Mouse (Mus musculus) limb, embryonic 11.5 days (tissue): ENCODE data around the gene Sap30l. TPM values are rescaled to one million over a fixed set of nuclear protein-coding genes. Genes with fewer than 3 reads are reported as not detected.
A peak's percentile ranks its signal among the peaks of the same experiment; 100 is the strongest.

Source experiments
- ATAC-seq: fragments of 200-750 bp; cut with Nextera tagmentation; 2 replicates; pipeline ENCODE4 v1.8.0; 2017; ENCODE audit warnings: low read depth; ENCODE audit not compliant: insufficient number of reproducible peaks, low FRiP score, low TSS enrichment
- DNase-seq: peaks from one replicate; pipeline ENCODE4 v3.0.0-alpha.2; 2015; ENCODE audit warnings: low spot score
- H3K27ac ChIP-seq: fragments of 300-500 bp; sonication (generic); replicated peaks from 2 replicates; pipeline ENCODE4 v1.5.1; 2014; ENCODE audit warnings: low read depth, mild to moderate bottlenecking, low read length
- H3K27me3 ChIP-seq: fragments of 300-500 bp; sonication (generic); 2 replicates; pipeline ENCODE4 v1.6.1; 2014; ENCODE audit warnings: mild to moderate bottlenecking, low read length, mixed read lengths; ENCODE audit not compliant: control insufficient read depth, insufficient read depth
- H3K36me3 ChIP-seq: fragments of 300-500 bp; sonication (generic); 2 replicates; pipeline ENCODE4 v1.6.1; 2014; ENCODE audit warnings: mild to moderate bottlenecking, low read length, moderate library complexity, mixed read lengths; ENCODE audit not compliant: control insufficient read depth, insufficient read depth
- H3K4me1 ChIP-seq: fragments of 300-500 bp; sonication (generic); 2 replicates; pipeline ENCODE4 v1.6.1; 2014; ENCODE audit warnings: low read length, mixed read lengths; ENCODE audit not compliant: control insufficient read depth, insufficient read depth
- H3K4me2 ChIP-seq: fragments of 300-500 bp; sonication (generic); 2 replicates; pipeline ENCODE4 v1.6.1; 2014; ENCODE audit warnings: low read depth, mild to moderate bottlenecking, moderate library complexity; ENCODE audit not compliant: severe bottlenecking
- H3K4me3 ChIP-seq: fragments of 300-500 bp; sonication (generic); 2 replicates; pipeline ENCODE4 v1.5.1; 2014; ENCODE audit warnings: low read depth, low read length
- H3K9ac ChIP-seq: fragments of 300-500 bp; sonication (generic); 2 replicates; pipeline ENCODE4 v1.6.1; 2014; ENCODE audit warnings: mild to moderate bottlenecking, low read length
- H3K9me3 ChIP-seq: fragments of 300-500 bp; sonication (generic); 2 replicates; pipeline ENCODE4 v1.6.1; 2016; ENCODE audit warnings: low read length; ENCODE audit not compliant: control insufficient read depth
- WGBS: fragments of 180-500 bp; shearing (Covaris S2); extraction: QIAGEN DNeasy Blood & Tissue Kit; methylation state at CpG from one replicate; pipeline ENCODE4 v1.1.7; 2014; 5-methylcytosine and 5-hydroxymethylcytosine counted together
- polyA plus RNA-seq: library from polyadenylated mRNA; unstranded; fragments of >200 nt; fragmentation: Nextera tagmentation; extraction: Ambion mirVana; gene quantifications from 2 replicates; pipeline ENCODE4 v1.2.1, GENCODE M21; 2014

Sap30l gene
- 14.1 and 15.2 TPM in 2 replicates for polyA plus RNA-seq

DNA sequence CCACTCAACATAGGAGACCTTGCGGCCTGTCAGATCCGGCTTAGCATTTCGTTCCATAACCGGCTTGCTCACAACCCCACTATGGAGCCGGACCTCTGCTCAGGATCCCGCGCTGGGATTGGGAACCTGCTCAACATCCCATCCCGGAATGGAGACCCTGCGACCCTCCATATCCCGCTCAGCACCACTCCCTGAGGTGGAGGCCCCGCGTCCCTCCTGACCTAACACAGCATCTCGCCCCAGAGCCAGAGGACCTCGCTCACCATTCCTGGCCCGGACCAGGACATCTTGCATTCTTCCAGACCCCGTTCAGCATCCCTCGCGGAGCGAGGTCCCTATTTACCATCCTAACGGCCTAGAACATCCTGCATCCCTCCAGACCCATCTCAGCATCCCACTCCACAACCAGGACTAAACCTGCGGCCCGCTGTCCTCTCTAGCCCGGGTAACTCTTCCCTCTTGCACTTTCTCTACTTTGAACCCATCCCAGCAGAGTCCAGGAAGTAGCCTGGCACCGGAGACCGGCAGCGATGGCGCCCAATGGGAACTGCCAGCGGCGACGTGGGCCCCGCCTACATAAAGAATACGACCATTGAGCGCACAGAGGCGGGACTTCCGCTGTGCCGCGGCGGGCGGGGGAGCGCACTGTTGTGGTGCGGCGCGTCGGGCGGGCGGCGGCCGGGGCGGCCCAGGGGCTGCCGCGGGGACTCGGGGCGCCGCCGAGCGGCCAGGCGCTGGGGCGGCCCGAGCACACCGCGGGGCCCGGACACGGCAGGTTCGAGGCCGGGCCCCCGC lies at the start of gene Sap30l:
Gene Sap30l, plus strand, starts transcription at position 667 of the 795 bp plus-strand sequence.
- H3K27ac ChIP-seq = no peak within 1 kb of the TSS; the same call in 1 of the 2 replicates
- H3K9ac ChIP-seq = peak within 1 kb of the TSS; percentile 87
- H3K36me3 ChIP-seq = peaks cover 2% of the 10 kb centered on the region; the same call in 1 of the 2 replicates
- under 1% methylated on average over 62 of the region's 66 CpGs for WGBS
- peak within 1 kb of the TSS; percentile 92 for H3K4me3 ChIP-seq
- H3K9me3 ChIP-seq = no peaks in the 10 kb centered on the region
- DNase-seq (peak; percentile 97), ATAC-seq (peak; percentile 93)
- peak within 1 kb of the TSS; percentile 99 for H3K4me2 ChIP-seq
- H3K4me1 ChIP-seq = peaks cover 17% of the 10 kb centered on the region
- no peaks in the 10 kb centered on the region for H3K27me3 ChIP-seq

DNA sequence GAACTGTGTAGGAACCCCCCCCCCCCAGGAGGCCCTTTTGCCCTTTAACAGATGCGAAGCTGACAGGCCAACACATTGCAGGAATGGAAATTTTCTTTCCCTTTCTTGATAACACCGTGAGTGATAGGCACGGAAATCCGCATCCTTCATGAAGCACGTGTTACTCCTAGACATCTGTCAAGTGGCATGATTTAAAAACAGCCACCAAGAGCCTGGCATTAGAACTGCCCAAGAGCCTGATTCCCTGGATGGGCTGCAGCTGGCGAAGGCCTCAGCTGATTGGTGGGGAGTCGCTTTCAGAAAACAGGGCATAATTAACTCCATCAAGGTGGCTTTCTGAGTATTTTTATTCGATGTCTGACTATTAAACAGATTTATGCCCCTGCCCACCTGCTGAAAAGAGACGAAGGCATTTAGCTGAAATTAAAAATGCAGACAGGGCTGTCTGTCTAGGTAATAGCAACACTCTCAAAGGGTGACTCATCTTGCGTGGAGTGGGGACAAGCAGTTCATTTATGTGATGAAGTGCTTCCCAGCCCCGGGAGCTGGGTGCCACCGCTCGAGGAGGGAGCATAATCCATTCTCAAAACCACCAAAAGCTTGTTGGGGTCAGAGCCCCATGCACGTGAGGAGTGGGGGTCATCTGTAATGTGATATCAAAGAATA lies 47.8 kb upstream of the Sap30l start:
- Histone ChIP-seq H3K9ac (no peak overlapping the region), H3K36me3 (no peaks in the 10 kb centered on the region), H3K9me3 (no peaks in the 10 kb centered on the region), H3K27ac (no peak overlapping the region), H3K4me1 (peaks cover 9% of the 10 kb centered on the region; the same call in 1 of the 2 replicates), H3K4me2 (no peak overlapping the region), H3K4me3 (no peak overlapping the region), H3K27me3 (no peaks in the 10 kb centered on the region)
- ATAC-seq = no peak
- peak; percentile 34 for DNase-seq
- WGBS = 39% methylated on average over 14 of the region's 14 CpGs

DNA sequence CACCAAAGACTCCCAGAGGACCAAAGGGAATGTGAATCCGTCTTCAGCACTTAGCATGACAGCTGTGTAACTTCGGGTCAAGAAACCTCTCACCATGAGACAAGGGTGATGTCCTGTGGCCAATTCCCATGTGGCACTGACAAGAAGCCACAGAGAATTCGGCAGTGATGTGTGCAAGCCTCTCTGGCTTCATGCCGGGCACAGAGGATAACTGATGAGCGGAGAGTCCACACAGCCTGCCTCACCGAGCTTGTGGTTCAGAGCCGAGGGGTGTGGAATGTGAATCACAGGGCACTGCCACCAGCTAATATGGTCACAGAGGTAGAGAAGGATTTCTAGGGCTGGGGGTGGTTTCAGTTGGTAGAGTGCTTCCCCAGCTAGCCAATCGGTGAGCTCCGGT lies 42.8 kb upstream of the Sap30l start:
- DNase-seq = no peak
- Histone ChIP-seq H3K27me3 (no peaks in the 10 kb centered on the region), H3K27ac (no peak overlapping the region), H3K4me3 (no peak overlapping the region), H3K4me2 (no peak overlapping the region), H3K9ac (no peak overlapping the region), H3K4me1 (peaks cover 9% of the 10 kb centered on the region), H3K9me3 (no peaks in the 10 kb centered on the region; the same call in 1 of the 2 replicates), H3K36me3 (no peaks in the 10 kb centered on the region)
- no peak for ATAC-seq
- WGBS = 77% methylated on average over 9 of the region's 9 CpGs

DNA sequence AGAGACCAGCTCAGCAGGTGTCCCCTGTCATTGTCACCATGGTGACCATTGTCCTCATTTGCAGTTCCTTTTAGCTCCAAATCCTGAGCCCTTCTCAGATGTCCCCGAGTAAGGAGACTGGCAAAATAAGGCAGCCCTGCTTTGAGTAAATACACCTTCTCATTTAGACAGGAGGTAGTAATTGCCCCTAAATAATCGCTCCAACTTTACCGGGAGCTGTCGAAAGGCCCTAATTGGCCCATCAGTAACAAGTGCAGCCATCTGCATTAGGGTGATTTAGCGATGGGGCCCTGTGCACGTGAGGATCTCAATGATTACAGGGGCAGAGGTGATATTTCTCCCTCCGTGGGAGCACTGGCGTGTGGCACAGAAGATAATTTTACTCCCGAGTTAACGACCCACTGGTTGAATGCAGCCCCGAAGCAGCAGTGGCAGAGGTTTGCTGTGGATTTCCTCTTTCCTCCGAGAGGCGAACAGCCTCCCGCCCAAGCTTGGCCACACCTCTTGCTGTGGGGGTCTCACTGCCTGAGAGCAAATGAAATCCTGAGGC lies 40.9 kb upstream of the Sap30l start:
- H3K9me3 ChIP-seq = no peaks in the 10 kb centered on the region; the same call in 1 of the 2 replicates
- H3K27me3 ChIP-seq = no peaks in the 10 kb centered on the region
- H3K4me1 ChIP-seq = peaks cover 6% of the 10 kb centered on the region
- ATAC-seq (no peak), DNase-seq (peak; percentile 62)
- H3K4me2 ChIP-seq = 0 out of 2 replicates have a peak overlapping the region, but pooled peaks have one; percentile 16
- WGBS = 3% methylated on average over 14 of the region's 14 CpGs
- no peak overlapping the region for H3K27ac ChIP-seq
- no peak overlapping the region for H3K4me3 ChIP-seq
- no peak overlapping the region for H3K9ac ChIP-seq
- no peaks in the 10 kb centered on the region for H3K36me3 ChIP-seq

DNA sequence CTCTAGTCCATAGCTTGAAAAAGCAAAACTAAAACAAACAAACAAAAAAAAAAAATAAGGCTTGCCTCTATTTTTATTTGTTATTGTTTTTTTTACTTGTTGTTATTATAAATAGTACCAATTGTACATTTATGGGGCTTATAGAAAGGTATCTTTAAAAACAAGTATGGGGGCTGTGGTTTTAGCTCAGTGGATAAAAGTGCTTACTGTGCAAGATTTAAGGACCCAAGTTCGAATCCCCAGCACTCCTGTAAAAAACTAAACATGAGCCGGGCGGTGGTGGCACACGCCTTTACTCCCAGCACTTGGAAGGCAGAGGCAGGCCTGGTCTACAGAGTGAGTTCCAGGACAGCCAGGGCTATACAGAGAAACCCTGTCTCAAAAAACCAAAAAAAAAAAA lies 40.1 kb upstream of the Sap30l start:
- no peak overlapping the region for H3K27ac ChIP-seq
- no peak overlapping the region for H3K4me3 ChIP-seq
- H3K4me1 ChIP-seq = peaks cover 6% of the 10 kb centered on the region
- no peak overlapping the region for H3K9ac ChIP-seq
- DNase-seq (no peak), ATAC-seq (no peak)
- WGBS = 94% methylated on average over 4 of the region's 4 CpGs
- no peaks in the 10 kb centered on the region for H3K36me3 ChIP-seq
- H3K9me3 ChIP-seq = no peaks in the 10 kb centered on the region; the same call in 1 of the 2 replicates
- H3K4me2 ChIP-seq = no peak overlapping the region
- H3K27me3 ChIP-seq = no peaks in the 10 kb centered on the region

DNA sequence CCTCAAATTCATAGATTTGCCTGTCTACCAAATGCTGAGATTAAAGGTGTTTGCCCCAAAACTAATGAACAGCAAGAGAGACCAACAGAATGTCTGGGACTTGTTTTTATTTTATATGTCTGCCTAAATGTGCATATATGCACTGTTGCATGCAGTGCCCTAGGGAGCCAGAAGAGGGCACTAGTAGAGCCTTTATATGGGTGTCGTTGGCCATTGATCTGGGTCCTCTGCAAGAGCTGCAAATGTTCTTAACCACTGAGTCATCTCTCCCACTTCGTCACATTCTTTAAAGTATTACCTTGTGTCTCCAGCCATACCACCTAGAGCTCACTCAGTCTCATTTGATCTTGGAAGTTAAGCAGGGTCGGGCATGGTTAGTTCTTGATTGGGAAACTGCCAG lies 37.3 kb upstream of the Sap30l start:
- 85% methylated on average over 3 of the region's 3 CpGs for WGBS
- Histone ChIP-seq H3K9me3 (no peaks in the 10 kb centered on the region; the same call in 1 of the 2 replicates), H3K36me3 (no peaks in the 10 kb centered on the region), H3K9ac (no peak overlapping the region), H3K4me2 (no peak overlapping the region), H3K27me3 (no peaks in the 10 kb centered on the region), H3K27ac (no peak overlapping the region), H3K4me3 (no peak overlapping the region), H3K4me1 (peaks cover 8% of the 10 kb centered on the region)
- ATAC-seq (no peak), DNase-seq (no peak)

DNA sequence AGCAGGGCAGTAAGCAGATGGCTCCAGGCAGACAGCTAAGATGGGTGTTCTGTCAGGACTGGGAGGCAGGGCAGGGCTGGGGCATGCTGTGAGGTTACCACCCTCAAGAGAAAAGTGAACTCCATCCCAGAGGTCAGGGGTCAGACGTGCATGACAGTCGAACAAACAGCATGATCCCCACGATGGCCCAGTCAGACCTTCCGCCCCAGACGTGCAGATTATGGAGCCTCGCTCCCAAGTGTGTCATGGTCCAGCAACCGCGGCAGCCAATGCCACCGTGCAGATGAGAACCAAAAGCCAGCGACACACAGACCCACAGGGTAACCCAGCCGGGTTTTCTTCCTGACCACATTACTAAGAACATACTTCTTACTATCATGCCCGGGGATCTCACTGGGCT lies 34.8 kb upstream of the Sap30l start:
- Histone ChIP-seq H3K4me2 (no peak overlapping the region), H3K4me3 (no peak overlapping the region), H3K4me1 (peaks cover 3% of the 10 kb centered on the region; the same call in 1 of the 2 replicates), H3K9ac (no peak overlapping the region), H3K36me3 (no peaks in the 10 kb centered on the region), H3K9me3 (no peaks in the 10 kb centered on the region; the same call in 1 of the 2 replicates), H3K27ac (no peak overlapping the region), H3K27me3 (no peaks in the 10 kb centered on the region)
- DNase-seq (no peak), ATAC-seq (0 out of 2 replicates have a peak, but pooled peaks have one; percentile 42)
- WGBS = 45% methylated on average over 12 of the region's 12 CpGs

DNA sequence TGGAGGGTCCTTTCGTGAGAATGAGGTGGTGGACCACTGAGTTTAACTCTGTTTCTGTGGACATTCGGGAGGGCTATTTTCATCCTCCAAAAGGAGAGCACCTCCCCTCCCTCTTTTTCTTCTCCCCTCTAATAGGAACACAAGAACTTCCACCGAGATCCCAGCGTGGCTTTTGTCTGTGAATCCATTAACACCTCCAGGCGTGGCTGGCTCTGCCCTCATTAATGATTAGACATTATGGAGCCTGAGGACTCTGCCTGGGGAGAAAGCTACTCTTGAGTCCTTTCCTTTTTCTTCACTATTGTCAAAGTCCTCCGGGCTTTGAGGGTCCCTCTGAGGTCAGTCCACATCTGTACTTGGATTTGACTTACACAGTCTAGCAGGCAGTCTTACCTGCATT lies 34.3 kb upstream of the Sap30l start:
- H3K9me3 ChIP-seq = no peaks in the 10 kb centered on the region; the same call in 1 of the 2 replicates
- no peaks in the 10 kb centered on the region for H3K27me3 ChIP-seq
- 38% methylated on average over 6 of the region's 6 CpGs for WGBS
- no peak overlapping the region for H3K4me2 ChIP-seq
- ATAC-seq (no peak), DNase-seq (no peak)
- H3K27ac ChIP-seq = no peak overlapping the region
- H3K4me1 ChIP-seq = peaks cover 3% of the 10 kb centered on the region; the same call in 1 of the 2 replicates
- H3K36me3 ChIP-seq = no peaks in the 10 kb centered on the region
- H3K9ac ChIP-seq = no peak overlapping the region
- no peak overlapping the region for H3K4me3 ChIP-seq
